Mouse (Mus musculus): ENCODE measurements around the gene Pla2g2c.

DNA sequence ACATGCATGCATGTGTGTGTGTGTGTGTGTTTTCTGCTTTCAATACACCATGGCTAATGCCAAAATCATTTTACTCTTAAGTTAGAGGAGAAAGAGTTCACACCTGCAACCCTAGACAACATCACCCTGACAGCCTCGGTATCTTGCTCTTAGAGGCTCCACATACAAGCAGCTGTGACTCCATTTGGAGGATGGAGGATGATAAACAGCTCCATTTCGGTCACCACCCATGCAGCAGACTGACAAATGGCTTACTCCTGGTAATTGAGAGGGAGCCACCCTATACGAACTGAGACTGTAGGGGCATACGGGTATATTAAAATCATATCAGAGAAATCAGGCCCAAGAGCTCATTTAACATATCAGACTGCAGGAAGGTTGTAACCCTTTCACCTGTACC is 63.8 kb downstream of the Pla2g2c start:
- no peak for TF ChIP-seq POLR2A (IDR thresholded peaks at IDR 0.05; ENCODE audit: borderline replicate concordance, control insufficient read depth, low read depth, low read length)
- no peak for TF ChIP-seq CTCF (IDR thresholded peaks at IDR 0.05; ENCODE audit: control insufficient read depth, insufficient read depth, low read length)
